Mouse (Mus musculus): ENCODE measurements around the gene Diras1.
A peak's percentile ranks its signal among the peaks of the same experiment; 100 is the strongest.
"Not testable (repeated sequence)": the region's sequence is repeated elsewhere in the genome, so short reads cannot be mapped to it uniquely, and the experiment has no call there.

Gene Diras1

DNA sequence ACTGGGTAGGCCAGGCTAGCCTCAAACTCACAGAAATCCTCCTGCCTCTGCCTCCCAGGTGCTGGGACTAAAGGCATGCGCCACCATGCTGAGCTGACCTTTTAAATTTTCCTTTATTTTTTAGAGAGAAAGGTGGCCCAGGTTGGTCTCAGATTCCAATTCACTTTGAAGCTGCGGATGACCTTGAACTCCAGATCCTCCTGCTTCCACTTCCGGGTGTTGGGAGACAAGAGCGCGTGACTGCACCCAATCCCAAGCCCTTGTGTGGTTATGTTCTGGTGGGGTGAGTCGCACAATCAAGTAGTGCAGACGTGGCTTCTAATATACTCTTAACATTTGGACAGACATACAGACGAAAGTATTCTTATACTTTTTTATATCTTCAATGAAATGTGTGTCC is 29.0 kb downstream of the Diras1 start:
- no peak for DNase-seq

DNA sequence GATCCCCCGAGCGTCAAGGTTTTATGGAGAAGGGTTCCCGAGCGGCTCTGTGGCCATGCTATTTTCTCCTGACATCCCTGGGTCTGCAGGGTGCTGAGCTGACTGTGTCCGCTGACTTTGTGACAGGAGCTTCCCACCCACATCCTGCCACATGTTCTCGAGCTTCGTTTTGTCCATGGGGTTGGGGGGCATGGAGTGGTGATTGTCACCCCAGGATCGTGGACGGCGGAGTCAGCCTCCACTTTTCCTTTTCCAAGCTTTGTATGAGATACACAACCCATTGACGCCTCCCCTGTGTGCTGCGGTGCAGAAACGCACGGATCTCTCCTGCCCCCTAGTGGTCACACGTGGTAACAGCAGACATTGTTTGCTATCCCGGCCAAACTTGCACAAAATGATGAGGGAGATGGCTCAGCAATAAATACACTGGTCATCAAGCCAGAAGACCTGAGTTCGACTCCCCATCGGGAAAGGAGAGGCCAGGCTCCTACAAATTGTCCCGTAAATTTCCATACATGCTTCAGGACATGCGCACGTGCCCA is 30.3 kb downstream of the Diras1 start:
- peak; percentile 82 for DNase-seq

DNA sequence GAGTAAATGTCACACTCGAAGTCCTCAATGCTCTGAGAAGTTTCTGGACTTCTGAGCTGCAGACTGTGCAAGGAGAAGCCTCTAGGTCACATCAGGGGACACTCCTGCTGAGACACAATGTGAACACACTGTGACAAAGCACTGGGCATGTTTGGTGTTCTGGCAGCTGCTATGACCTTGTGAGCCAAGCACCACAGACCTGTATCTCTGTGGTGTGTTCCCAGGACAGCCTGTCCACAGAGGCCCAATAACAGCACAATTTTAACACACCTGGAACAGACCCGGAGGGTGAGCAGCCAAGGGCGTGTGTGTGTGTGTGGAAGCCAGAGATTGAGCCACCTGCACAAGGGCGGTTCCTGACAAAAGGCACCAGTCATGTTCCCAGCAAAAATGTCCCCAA is 30.8 kb downstream of the Diras1 start:
- no peak for DNase-seq

DNA sequence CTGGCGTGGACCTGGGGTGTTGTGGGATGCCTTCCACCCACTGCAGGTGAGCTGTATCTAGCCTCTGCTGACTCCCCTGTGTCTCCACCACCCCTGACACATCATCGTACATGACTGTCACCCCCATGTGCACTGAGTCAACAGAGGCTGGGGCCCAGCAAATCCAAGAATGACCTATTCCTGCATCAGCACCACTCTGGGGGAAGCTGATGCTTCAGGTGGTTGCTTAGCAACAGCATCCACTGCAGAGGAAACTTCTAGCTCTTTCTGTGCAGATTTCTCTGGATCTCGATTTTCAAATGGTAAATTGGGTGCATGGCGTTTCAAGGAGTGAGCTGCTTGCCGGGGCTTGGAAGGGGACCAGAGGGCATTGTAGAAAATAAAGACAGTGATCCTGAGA is 32.2 kb downstream of the Diras1 start:
- DNase-seq, result no peak

DNA sequence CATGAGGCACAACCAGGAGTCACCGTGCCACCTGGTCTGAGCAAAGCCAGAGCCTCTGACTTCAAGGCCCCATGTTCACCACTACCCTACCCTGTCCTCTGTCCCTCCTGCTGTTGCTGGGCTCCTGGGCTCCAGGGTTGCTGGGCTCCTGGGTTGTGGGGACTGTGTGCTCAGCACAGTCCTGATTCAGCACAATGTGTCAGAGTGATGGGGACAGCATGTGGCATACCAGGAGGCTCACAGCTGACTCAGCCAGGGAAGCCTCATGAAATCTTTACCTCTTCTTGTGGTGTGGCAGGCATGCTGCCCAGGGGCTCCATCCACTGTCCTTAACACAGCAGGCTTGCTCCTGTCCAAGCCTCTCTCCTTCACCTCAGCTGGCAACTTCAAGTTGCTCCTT is 33.5 kb downstream of the Diras1 start:
- DNase-seq, result no peak

DNA sequence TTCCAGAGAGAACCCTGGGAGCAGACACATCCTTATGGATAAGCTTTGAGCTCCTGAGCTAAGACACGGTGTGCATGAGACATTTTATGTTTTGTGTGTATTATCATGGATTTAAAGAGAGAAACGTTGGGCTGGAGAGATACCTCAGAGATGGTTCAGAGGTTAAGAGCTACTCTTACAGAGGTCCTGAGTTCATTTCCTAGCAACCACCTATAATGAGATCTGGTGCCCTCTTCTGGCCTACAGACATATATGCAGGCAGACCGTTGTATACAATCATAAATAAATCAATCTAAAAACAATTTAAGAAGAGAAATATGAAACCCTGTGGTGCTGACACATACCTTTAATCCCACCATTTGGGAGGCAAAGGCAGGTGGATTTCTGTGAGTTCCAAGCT is 34.5 kb downstream of the Diras1 start:
- DNase-seq, result peak; percentile 41

DNA sequence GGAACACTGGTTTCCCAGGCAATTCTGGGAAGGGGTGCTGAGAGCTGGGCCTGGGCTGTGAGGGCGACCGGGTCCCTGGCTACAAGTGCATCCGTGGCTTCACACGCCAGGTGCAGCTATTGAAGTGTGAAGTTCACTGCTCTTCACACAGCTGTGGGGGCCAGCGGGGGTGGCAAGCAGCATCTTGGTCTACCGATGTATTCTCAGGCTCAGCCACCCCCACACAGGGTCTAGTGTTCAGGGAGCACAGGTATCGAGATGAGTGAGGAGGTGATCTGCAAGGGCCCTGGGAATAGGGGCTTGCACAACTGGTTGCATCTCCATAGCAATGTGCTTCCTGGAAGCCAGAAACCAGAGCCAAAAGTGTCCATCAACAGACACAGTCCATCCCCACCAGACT is 35.1 kb downstream of the Diras1 start:
- peak; percentile 71 for DNase-seq

DNA sequence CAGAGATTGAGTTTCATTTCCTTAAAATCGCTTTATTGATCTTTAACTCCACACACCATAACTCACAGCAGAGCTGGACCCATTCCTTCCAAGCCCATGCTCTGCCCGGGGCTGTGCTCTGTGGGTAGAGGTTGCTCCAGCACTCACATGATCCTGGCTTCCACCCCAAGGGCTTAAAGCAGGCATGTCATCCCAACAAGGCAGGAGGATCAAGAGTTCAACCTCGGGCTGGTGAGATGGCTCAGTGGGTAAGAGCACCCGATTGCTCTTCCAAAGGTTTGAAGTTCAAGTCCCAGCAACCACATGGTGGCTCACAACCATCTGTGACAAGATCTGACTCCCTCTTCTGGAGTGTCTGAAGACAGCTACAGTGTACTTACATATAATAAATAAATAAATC is 35.6 kb downstream of the Diras1 start:
- DNase-seq, result not testable (repeated sequence)

DNA sequence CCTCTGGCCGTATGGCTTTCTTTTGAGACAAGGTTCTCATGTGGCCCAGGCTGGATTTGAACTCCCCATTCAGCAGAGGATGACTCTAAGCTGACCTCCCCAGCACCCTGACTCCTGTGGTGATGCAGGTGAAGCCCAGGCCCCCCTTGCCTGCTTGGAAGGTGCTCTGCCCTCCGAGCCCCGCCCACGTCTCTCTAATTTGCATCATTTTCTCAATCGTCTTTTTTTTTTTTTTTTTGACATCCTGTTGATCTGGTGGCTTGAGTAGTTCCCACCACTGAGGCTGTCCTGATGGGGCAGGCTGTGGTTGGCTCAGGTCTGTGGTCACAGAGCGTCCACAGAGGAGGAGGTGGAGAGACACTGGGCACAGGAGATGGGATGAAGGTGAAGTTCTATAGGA is 36.0 kb downstream of the Diras1 start:
- DNase-seq, result peak; percentile 32

DNA sequence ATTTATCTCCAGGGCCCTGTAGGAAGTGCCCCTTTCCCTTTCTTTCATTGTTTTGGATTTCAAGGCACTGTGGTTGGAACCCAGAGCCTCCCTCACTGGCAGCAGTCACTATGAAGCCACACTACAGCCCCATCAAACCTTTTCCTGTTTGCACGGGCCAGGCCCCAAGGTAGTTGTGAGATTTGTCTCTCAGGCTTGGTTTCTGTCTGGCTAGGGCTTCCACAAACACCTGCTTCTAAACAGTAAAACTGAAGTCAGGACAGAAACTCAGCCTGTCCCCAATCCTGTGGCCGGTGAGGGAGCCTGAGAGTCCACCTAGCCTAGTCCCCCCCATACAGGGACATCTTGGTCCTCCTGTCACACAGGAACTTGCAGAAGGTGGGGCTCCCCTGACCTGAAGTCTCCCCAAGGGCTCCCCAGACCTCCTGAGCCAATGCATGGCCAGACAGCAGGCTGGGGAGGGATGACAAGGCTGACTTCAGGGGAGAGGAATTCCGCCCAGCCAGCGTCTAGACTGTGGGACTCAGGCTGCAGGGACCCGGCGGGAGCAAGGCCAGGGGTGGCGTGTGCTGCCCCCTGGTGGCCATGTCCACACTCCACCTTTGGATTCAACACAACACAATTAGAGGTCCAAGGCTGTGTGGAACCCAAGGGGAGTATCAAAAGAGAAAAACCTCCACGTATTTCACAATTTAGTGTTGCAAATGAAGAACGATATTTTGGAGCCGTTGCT is 37.6 kb downstream of the Diras1 start:
- peak; percentile 79 for DNase-seq

DNA sequence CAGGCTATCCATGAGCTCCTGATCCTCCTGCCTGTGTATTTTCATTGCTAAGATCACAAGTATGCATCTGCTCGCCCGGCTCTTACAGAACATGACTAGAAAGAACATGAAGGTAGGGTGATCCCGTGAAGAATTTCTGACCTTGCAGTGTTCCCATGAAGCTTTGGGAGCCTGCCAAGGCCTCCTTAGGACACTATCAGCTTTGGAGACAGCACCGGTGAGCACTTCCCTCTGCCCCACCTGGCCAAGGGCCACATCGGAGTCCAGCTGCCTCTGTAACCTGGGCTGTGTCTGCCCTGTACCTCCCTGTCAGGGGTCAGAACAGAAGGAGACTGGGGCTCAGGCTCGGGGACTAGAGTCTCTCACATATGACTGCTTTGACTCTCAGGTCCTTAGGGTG is 38.7 kb downstream of the Diras1 start:
- DNase-seq, result no peak

DNA sequence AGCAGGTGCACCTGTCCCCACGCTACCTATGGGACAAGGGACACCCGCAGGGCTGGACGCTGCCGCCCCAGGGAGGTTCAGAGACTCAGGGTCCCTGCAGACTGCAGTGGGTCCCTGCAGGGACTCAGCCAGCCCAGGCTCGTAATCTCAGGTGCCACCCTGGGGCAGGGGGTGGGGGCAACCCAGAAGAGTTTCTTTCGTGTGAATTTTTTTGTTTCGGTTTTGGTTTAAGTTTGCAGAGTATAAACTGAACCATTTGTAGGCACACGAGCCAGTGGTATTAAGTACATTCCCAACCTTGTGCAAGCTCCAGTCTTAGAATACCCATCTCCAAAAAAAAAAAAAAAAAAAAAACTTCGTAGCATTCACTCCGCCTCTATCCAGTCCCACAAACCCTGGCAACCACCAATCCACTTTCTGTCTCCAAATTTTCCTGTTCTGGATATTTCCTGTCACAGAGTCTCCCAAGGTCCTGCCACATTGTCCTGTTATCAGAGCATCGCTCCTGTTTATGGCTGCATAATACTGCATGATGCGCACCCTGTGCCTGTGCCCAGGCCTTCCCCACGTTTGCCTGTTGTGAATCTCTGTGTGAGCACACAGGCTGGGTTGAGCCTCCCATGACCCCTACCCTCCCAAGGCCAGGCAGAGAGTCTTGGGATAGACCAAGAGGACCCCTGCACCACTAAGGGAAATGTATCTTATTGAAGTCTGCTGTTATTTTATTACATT is 39.3 kb downstream of the Diras1 start:
- DNase-seq, result peak; percentile 27

DNA sequence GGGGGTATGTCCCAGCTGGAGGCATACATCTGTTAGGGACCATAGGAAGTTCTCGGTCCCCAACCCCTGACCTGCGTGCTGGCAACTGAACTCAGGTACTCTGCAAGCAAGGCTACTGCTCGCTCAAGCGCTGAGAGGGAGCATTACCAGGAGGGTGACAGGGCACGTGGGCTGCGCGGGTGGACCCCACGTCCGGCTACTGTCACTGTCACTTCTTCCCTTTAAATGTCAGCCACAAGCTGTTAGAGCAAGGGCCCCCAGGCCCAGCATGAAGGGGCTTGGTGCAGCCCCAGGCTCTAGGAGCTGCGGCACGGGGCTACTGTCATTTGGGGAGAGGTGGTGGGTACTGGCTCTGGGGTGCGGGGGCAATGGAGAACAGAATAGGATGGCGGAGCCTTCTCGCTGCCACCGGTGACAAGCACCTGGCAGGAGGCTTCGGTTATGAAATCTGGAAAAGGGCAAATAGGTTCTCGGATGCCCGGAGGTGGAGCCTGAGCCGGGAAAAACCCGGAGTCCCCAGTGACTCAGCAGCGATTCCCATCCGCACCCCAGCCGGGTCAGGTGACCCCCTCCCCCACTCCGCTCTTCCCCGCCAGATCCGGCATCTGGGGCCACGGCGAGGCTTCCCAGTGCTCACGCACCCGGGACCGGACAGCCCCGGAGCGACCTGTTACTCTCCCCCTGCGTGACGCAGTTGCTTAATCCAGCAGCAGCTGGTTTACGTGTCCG is 40.1 kb downstream of the Diras1 start:
- DNase-seq, result peak; percentile 59

DNA sequence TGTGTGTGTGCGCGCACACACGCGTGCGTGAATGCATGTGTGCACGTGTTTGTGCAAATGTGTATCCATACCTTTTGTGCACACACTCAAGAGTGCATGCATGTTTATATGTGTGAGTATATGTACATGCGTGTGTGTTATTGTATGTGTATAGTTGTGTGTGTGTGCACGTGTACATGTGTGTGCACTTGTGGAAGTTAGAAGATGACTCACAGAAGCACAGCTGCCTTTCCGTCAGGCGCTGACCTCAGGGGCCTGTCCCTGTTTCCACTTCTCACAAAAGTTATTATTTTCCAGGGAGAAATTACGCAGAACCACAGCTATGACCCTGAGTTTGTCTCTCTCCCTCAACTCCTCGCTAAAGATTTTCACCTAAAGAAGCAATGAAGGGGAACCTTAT is 41.2 kb downstream of the Diras1 start:
- no peak for DNase-seq

DNA sequence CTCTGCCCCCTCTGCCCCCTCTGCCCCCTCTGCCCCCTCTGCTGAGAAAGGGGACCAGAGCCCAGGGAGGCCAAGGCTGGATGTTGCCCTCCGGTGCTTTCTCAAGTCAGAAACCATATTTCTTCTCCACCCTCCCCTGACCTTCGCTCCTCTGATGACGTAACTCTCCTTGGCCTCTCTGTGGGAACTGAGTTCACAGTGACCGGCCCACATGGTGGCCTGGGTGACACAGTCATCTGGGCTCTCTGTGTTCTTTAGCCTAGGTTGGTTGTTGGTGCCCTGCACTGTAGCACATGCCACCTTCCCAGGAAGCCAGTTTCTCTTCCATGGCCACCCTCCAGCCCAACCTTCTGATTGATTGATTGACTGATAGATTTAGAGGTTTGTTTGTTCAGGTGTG is 43.1 kb downstream of the Diras1 start:
- no peak for DNase-seq

DNA sequence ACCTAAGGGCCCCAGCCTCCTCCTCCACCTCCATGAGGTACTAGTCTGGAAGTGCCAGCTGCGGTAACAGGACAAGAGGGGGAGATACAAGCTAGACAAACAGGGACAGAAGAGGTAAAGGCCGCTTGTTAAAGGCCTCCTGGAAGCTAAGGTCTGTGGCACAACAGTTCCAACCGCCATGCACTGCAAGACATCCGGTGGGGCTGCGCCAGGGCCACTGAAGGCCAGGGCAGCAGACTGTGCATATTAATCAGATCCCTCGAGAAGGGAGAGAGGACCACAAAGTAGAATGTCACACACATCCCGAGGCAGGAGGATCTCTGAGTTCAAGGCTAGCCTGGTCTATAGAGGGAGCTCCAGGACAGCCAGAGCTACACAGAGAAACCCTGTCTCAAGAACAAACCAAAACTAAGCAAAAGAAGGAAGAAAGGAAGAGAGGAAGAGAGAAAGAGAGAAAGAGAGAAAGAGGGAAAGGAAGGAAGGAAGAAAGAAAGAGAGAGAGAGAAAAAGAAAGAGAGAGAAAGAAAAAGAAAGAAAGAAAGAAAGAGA is 43.8 kb downstream of the Diras1 start:
- no peak for DNase-seq

DNA sequence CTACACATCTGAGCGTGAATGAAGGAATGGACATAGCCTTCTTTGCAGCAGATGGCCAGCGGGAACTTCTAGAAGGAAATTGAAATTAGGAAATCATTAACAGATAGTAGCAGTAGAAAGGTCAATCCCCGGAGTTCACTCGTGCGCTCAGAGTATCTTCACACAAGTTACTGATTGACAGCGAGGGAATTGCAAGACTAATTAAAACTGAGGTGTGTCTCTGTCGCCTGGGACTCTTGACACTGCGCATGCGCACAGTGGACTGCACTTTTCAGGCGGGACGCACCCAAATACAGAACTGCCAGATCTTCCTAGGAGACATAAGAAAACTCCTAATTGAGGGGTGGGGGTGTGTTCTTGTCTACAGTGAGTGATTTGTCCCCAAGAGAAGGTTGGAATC is 50.0 kb downstream of the Diras1 start:
- no peak for DNase-seq

DNA sequence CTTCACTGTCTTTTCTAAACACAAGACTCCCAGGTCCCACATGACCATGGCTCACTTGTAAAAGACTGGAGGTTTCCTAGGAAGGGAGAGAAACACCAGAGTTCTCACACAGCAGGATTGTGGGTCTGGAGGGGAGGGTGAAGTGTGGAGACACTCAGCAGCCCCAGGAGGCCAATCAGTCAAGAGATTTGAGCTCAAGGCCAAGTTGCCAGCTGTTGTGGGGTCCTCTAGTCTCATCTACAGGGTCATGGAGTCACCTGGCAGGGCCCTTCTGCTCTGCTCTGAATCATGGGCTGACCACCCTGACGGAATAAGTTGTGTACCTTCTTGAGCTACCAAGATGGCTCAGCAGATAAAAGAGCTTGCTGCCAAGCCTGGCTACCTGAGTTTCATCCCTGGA is 51.7 kb downstream of the Diras1 start:
- no peak for DNase-seq

DNA sequence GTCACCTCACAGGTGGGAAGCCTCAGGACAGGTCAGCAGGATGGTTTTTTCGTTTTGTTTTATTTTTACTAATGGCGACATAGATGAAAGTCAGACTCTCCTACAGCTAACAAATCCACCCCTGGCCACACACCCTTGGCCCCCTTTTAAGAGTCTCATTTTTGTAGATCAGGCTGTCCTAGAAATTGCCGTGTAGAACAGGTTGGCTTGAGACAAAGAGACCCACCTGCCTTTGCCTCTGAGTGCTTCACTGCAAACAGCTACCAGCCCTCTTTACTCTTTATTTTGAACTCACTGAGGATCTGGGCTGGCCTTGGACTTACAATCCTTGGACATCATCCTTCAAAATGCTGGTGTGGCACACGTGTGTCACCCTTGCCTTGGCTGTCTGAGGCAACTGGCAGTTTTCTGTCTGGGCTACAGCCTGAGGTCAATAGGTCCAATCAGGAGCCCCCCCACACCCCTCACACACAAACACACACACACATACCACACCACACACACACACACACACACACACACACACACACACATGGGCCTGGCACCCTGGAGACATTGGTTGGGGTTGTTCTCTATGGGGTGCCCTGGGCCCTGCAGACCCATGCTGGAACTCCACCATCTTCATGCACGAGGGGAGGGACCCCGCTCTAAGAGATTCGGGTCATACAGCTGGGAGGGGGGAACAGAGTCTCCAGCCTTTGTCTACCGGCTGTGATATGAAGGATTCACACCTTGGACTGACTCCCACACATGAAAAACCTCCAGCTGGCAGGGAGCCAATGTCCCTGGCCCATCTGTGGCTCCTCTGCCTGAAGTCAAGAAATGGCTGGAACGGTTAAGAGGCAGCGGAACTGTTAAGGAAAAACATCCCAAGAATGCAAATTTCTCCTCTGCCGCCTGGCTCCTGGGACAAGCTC is 53.1 kb downstream of the Diras1 start:
- DNase-seq, result no peak

DNA sequence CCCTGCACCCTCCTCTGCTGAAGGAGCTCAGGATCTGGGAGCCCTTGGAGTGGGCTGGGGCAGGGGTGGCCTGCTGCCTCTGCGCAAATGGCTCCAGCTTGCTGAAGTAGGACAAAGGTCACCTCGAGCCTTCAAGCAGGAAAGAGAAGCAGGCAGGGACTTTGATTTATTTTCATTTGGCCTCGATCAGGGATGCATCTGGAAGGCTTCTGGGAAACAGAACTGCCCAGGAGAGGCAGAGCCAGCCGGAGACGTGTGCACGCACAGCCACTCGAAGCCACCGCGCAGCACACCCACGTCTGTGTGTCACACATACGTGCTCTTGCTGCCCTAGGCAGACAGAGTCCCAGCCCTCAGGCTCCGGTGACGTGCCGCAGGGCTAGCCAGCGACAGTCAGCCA is 53.9 kb downstream of the Diras1 start:
- no peak for DNase-seq

DNA sequence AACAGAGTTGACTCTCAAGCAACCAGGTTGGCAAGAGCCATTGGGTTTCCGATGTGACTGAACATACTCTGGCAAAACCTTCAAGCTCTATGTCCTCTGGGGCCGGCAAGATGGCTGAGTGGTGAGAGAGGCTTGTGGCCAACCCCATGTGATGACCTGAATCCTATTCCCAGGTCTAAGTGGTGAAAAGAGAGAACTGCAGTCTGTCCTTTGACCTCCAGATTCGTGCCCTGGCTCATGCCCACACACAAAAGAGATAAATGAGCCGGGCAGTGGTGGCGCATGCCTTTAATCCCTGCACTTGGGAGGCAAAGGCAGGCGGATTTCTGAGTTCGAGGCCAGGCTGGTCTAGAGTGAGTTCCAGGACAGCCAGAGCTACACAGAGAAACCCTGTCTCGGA is 55.3 kb downstream of the Diras1 start:
- no peak for DNase-seq
